Mouse (Mus musculus) induced T-regulatory cell, adult 2 months (primary cell): ENCODE data around the gene Als2cr12.
"Not testable (repeated sequence)": the region's sequence is repeated elsewhere in the genome, so short reads cannot be mapped to it uniquely, and the experiment has no call there.

Experiments
- DNase-seq: peaks from one replicate; pipeline ENCODE4 v3.0.0-alpha.2; 2012; ENCODE audit warnings: low read depth

Gene Als2cr12

GRCm38 (mm10) chr1:58695810-58696209 lies at the start of gene Als2cr12:
TSS of gene Als2cr12 (minus strand) at chr1:58695989.
- not testable (repeated sequence) for DNase-seq

GRCm38 (mm10) chr1:58744645-58745044 lies 48.9 kb upstream of the Als2cr12 start:
- no peak for DNase-seq

- no peak for DNase-seq
Measured at GRCm38 (mm10) chr1:58743252-58743651, 47.5 kb upstream of the Als2cr12 start.

DNA sequence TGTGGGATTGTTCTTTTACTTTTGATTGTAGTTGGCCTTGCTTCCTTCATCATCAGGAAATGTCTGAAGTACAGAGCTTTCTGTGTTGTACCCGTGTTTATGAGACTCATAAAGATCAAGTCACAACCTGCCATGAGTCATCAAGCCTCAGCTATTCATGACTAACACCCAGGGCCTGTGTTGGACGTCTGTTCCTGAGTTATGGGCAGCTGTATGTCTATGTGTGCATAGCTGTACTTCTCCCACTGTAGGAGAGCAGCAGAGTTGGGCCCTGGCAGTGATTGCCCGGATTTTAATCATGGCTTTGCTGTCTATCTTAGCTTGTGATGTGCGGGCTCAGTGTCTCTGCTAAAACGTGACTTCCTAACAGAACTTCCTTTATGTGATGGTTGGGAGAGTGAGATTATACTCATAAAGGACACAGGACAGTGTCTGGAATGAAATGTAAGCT lies 46.8 kb upstream of the Als2cr12 start:
- DNase-seq, result peak; percentile 64

DNA sequence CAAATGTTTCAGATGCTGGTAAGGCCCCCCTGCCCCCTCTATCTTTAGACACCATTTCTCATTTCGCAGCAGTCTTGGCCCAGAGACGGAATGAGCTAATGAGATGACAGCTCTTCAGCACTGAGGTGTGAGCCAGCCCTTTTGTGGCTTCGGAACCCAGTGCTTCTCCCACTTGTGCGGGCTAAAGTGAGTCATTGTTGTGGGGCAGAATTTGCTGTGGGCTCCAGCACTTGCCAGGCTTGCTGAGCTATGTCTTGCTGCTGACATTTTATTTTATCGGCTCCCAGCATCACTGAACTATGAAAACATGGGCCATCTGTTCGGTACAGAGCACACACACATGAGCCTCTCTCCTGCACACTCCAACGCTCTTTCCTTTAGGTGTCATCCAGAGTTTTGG lies 43.7 kb upstream of the Als2cr12 start:
- no peak for DNase-seq

GRCm38 (mm10) chr1:58736968-58737367 lies 41.2 kb upstream of the Als2cr12 start:
- DNase-seq, result no peak

DNA sequence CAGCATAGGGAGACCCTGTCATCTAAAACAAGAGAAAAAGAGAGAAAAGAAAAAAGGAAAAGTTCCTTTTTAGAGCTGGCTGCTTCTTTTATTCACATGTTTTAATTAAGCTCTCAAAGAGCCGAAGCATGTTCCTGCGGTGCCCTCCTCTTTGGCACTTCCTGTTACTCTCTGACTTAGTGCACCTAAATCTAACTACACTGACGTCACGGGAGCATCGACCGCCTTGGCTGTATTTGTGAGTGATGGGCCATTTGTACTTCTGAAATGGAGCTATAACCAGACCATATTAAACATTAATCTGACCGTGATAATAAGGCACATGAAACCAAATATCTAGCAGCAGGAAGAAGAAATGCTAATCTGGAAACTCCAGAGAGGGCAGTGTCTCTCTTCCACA lies 40.2 kb upstream of the Als2cr12 start:
- DNase-seq, result peak; percentile 48

- peak; percentile 64 for DNase-seq
Measured at GRCm38 (mm10) chr1:58734043-58734920, 38.5 kb upstream of the Als2cr12 start.

- DNase-seq, result no peak
Measured at GRCm38 (mm10) chr1:58733636-58734035, 37.8 kb upstream of the Als2cr12 start.

GRCm38 (mm10) chr1:58728590-58728868 lies 32.7 kb upstream of the Als2cr12 start:
- DNase-seq, result no peak

- DNase-seq, result peak; percentile 59
Measured at GRCm38 (mm10) chr1:58727747-58728589, 32.2 kb upstream of the Als2cr12 start.

DNA sequence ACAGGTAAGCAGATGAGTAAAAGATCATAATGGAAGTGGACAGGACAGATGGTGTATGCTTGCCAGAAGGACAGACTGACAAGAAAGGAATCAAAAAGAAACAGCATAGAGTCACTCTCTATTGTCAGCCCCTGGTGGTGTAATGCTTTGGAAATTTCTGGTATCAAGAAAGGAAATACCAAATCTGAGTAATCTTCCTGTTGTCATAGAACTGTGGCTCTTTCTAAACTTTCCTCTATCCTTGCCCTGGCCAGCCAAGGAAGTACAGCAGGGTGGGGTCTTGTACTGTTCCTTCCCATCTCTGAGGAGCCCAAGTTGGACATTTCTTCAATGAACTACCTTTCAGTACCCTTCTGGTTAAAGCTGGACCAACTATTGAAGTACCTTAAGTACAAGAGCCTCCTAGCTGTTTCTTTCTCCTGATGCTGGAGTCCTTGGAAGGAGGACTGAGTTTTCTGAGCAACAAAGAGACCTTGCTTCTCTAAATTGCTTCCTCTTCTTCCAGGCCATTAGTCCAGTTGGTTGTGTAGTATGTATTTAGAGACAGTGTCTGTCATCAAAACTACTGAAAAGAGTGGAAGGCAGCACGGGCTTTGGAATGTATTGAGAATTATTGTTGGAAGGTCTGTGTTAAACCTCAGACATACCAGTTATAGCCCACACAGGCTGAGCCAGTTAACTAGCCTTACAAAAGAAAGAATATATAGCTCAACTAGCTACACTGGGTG lies 31.4 kb upstream of the Als2cr12 start:
- DNase-seq, result peak; percentile 80

- peak; percentile 86 for DNase-seq
Measured at GRCm38 (mm10) chr1:58725767-58726166, 30.0 kb upstream of the Als2cr12 start.

DNA sequence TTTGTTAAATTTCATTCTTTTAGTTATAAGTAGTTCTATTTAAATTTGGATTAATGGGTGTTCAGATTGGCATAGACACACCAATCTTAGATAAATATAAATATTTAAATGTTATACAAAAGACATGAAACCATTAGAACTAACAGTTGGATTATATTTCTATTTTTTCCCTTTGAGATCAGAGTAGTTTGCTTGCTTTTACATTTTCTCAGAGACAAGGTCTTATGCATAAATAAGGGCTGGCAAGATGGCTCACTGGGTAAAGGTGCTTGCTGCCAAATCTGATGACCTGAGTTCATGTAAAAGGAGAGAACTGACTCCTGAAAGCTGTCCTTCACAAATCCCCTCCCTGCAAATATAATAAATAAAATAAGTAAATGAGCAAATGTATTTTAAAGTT lies 29.3 kb upstream of the Als2cr12 start:
- DNase-seq, result no peak

DNA sequence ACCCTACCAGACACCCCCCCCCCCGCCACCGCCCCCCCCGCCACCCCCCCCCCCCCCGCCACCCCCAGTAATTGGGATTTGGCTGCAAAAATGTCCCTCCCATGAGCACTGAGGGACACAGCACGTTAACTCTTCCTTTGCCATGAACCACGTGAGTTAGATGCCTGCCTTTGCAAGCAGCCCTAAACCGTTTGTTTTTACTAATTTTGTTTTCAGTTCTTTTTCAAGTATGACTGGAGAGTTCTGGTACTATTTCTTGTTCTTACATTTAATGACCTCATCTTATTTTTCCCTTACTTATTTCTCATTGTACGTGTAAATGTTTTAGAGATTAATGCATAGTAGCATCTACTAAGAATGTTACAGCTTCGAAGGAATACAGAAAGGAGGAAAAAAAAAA lies 28.7 kb upstream of the Als2cr12 start:
- DNase-seq, result peak; percentile 56

DNA sequence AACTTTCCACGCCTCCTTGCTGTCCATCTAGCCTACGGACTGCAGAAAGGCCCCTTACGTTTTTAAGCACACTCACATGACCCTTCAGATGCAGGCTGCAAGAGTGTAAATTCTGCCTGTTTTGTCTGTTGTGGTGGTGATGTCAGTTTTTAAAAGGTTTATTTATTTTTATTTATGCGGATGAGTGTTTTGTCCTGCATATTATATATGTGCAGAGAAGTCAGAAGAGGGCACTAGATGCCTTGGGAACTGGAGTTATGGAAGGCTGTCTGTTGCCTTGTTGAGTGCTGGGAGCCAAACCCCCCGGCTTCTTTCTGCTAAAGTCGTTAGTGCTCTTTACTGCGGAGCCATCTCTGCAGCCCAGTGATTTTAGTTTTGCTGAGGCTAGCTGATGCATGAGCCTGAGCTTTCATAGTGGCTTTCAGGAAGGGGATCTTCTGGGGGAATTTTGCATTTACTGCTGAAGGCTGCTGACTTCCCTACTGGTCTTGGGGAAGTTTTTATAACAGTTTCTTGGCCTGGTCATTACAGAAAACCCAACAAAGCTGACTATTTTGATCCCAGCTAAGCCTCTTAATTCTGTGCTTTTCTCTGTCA lies 28.1 kb upstream of the Als2cr12 start:
- peak; percentile 63 for DNase-seq

GRCm38 (mm10) chr1:58723062-58723808 lies 27.4 kb upstream of the Als2cr12 start:
- DNase-seq, result no peak

- peak; percentile 81 for DNase-seq
Measured at GRCm38 (mm10) chr1:58722115-58722938, 26.5 kb upstream of the Als2cr12 start.

- DNase-seq, result peak; percentile 82
Measured at GRCm38 (mm10) chr1:58720988-58721387, 25.2 kb upstream of the Als2cr12 start.

DNA sequence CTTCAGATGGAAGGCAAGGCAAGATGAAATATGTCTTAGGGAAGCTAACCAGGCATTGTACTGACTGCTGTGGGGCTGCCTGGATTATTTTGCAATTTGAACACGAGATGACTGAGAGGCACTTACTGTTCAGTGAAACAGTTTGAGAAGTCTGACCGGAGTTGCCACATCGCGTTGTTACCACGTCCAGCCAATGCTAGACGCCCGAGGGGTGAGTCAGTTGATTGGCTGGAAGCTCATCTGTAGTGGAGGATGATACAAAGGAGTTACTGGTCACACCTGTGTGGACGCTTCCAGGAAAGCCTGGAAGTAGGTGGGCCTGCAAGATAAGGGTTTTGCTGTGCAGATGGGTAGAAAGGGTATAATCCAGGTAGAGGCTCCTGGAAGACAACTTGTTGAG lies 24.3 kb upstream of the Als2cr12 start:
- peak; percentile 59 for DNase-seq
